Mouse (Mus musculus): Measurements from ENCODE around the gene Myrf. TPM values are rescaled to one million over a fixed set of nuclear protein-coding genes. Genes with fewer than 3 reads are reported as not detected.

The Myrf gene
- total and polyA plus RNA-seq, 2 experiments from 2014 or later, result 2.0 to 5.9 TPM

DNA sequence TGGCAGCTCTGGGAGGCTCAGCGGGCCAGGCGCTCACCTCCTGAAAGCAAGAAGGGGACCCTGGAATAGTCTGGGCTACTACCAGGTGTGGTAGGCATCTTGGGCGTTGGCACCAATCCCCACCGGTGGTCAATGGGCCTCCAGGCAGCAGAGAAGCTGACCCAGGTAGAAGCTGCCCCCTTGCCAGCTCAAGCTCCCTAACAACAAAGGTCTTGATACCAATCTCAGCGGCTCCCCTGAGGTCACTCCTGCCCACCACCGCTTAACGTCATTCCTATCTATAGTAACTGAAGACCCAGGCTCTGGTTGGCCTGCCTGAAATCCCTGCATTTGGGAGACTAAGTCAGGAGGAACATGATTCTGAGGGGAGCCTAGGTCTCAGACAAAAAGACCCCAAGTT is 31.0 kb upstream of the Myrf start:
- Histone ChIP-seq H3K9me3 (ENCODE audit: low read length) (no peaks in the 10 kb centered on the region), H3K4me2 (ENCODE audit: low read depth, low read length) (no peak overlapping the region), H3K27ac (no peak overlapping the region), H3K36me3 (ENCODE audit: insufficient read depth, low read length) (no peaks in the 10 kb centered on the region), H3K9ac (replicated peaks; ENCODE audit: low read length) (no peak overlapping the region), H3K4me1 (ENCODE audit: insufficient read depth, low read length) (peaks cover 12% of the 10 kb centered on the region), H3K27me3 (ENCODE audit: insufficient read depth, low read length) (no peaks in the 10 kb centered on the region), H3K4me3 (ENCODE audit: low read length) (no peak overlapping the region)
- no peak for ATAC-seq
- no peak for DNase-seq (ENCODE audit: low spot score)
- WGBS, result 93% methylated on average over 7 of the region's 7 CpGs
- TF ChIP-seq CTCF (IDR thresholded peaks at IDR 0.05; ENCODE audit: low read depth), result no peak

DNA sequence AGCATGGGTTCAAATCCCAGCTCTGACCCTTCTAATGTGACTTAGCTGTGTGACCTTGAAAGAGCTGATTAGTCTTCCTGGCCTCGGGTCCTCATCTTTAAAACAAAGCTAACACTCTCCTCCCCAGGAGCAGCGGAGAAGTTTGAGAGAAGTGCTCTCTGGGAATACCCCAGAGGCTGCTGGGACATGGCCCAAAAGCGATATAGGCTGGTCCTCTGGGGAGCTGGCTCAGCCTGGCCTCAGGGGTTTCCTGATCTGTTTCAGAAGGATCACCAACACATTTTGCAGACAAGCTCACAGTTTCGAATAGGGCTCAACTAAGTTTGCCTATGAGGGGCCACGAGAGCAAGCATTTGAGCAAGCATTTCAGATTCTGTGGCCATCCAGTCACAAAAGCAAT is 29.8 kb upstream of the Myrf start:
- no peaks in the 10 kb centered on the region for H3K9me3 ChIP-seq (ENCODE audit: low read length)
- no peak for TF ChIP-seq CTCF (IDR thresholded peaks at IDR 0.05; ENCODE audit: low read depth)
- peaks cover 15% of the 10 kb centered on the region for H3K4me1 ChIP-seq (ENCODE audit: insufficient read depth, low read length)

GRCm38 (mm10) chr19:10268851-10269250 is 28.3 kb upstream of the Myrf start:
- H3K4me2 ChIP-seq (ENCODE audit: low read depth, low read length), result no peak overlapping the region
- no peaks in the 10 kb centered on the region for H3K9me3 ChIP-seq (ENCODE audit: low read length)
- peaks cover 15% of the 10 kb centered on the region for H3K4me1 ChIP-seq (ENCODE audit: insufficient read depth, low read length)
- WGBS, result 85% methylated on average over 15 of the region's 15 CpGs
- no peak overlapping the region for H3K4me3 ChIP-seq (ENCODE audit: low read length)
- DNase-seq (ENCODE audit: low spot score), result no peak
- no peak for ATAC-seq
- no peak overlapping the region for H3K9ac ChIP-seq (replicated peaks; ENCODE audit: low read length)
- TF ChIP-seq CTCF (IDR thresholded peaks at IDR 0.05; ENCODE audit: low read depth), result no peak
- H3K36me3 ChIP-seq (ENCODE audit: insufficient read depth, low read length), result no peaks in the 10 kb centered on the region
- H3K27me3 ChIP-seq (ENCODE audit: insufficient read depth, low read length), result no peaks in the 10 kb centered on the region
- H3K27ac ChIP-seq, result no peak overlapping the region

More for the DNA sequence above, 29.8 kb upstream of the Myrf start:
- WGBS, result 83% methylated on average over 5 of the region's 5 CpGs
- Histone ChIP-seq H3K4me3 (ENCODE audit: low read length) (no peak overlapping the region), H3K4me2 (ENCODE audit: low read depth, low read length) (no peak overlapping the region), H3K27ac (no peak overlapping the region), H3K36me3 (ENCODE audit: insufficient read depth, low read length) (no peaks in the 10 kb centered on the region), H3K9ac (replicated peaks; ENCODE audit: low read length) (no peak overlapping the region), H3K27me3 (ENCODE audit: insufficient read depth, low read length) (no peaks in the 10 kb centered on the region)
- DNase-seq (ENCODE audit: low spot score) (no peak), ATAC-seq (no peak)

GRCm38 (mm10) chr19:10267953-10268352 is 27.4 kb upstream of the Myrf start:
- Histone ChIP-seq H3K9me3 (ENCODE audit: low read length) (no peaks in the 10 kb centered on the region), H3K36me3 (ENCODE audit: insufficient read depth, low read length) (peaks cover 5% of the 10 kb centered on the region; the same call in 1 of the 2 replicates), H3K4me3 (ENCODE audit: low read length) (no peak overlapping the region), H3K9ac (replicated peaks; ENCODE audit: low read length) (no peak overlapping the region), H3K4me2 (ENCODE audit: low read depth, low read length) (no peak overlapping the region), H3K27ac (no peak overlapping the region), H3K4me1 (ENCODE audit: insufficient read depth, low read length) (peaks cover 15% of the 10 kb centered on the region), H3K27me3 (ENCODE audit: insufficient read depth, low read length) (no peaks in the 10 kb centered on the region)
- no peak for ATAC-seq
- TF ChIP-seq CTCF (IDR thresholded peaks at IDR 0.05; ENCODE audit: low read depth), result no peak
- WGBS, result 85% methylated on average over 10 of the region's 10 CpGs
- no peak for DNase-seq (ENCODE audit: low spot score)

- 24% methylated on average over 15 of the region's 15 CpGs for WGBS
- TF ChIP-seq CTCF (IDR thresholded peaks at IDR 0.05; ENCODE audit: low read depth), result peak; percentile 30
- Histone ChIP-seq H3K4me3 (ENCODE audit: low read length) (no peak overlapping the region), H3K9me3 (ENCODE audit: low read length) (no peaks in the 10 kb centered on the region), H3K4me2 (ENCODE audit: low read depth, low read length) (no peak overlapping the region), H3K9ac (replicated peaks; ENCODE audit: low read length) (no peak overlapping the region), H3K27ac (peak overlapping the region; percentile 32), H3K36me3 (ENCODE audit: insufficient read depth, low read length) (peaks cover 10% of the 10 kb centered on the region; the same call in 1 of the 2 replicates), H3K4me1 (ENCODE audit: insufficient read depth, low read length) (peaks cover 10% of the 10 kb centered on the region), H3K27me3 (ENCODE audit: insufficient read depth, low read length) (no peaks in the 10 kb centered on the region)
- ATAC-seq, result no peak
- no peak for DNase-seq (ENCODE audit: low spot score)
These were observed 26.5 kb upstream of the Myrf start for GRCm38 (mm10) chr19:10267057-10267456.

GRCm38 (mm10) chr19:10266196-10266850 is 25.8 kb upstream of the Myrf start:
- ATAC-seq, result peak; percentile 61
- DNase-seq (ENCODE audit: low spot score), result peak; percentile 79
- no peak overlapping the region for H3K9ac ChIP-seq (replicated peaks; ENCODE audit: low read length)
- 18% methylated on average over 14 of the region's 14 CpGs for WGBS
- no peak overlapping the region for H3K4me3 ChIP-seq (ENCODE audit: low read length)
- no peak overlapping the region for H3K4me2 ChIP-seq (ENCODE audit: low read depth, low read length)
- TF ChIP-seq CTCF (IDR thresholded peaks at IDR 0.05; ENCODE audit: low read depth), result peak; percentile 82
- no peaks in the 10 kb centered on the region for H3K9me3 ChIP-seq (ENCODE audit: low read length)
- peaks cover 10% of the 10 kb centered on the region; the same call in 1 of the 2 replicates for H3K36me3 ChIP-seq (ENCODE audit: insufficient read depth, low read length)
- no peaks in the 10 kb centered on the region for H3K27me3 ChIP-seq (ENCODE audit: insufficient read depth, low read length)
- H3K27ac ChIP-seq, result peak overlapping the region; percentile 32
- H3K4me1 ChIP-seq (ENCODE audit: insufficient read depth, low read length), result peaks cover 10% of the 10 kb centered on the region

GRCm38 (mm10) chr19:10261369-10261768 is 20.8 kb upstream of the Myrf start:
- Histone ChIP-seq H3K27ac (no peak overlapping the region), H3K4me2 (ENCODE audit: low read depth, low read length) (no peak overlapping the region), H3K27me3 (ENCODE audit: insufficient read depth, low read length) (no peaks in the 10 kb centered on the region), H3K36me3 (ENCODE audit: insufficient read depth, low read length) (peaks cover 19% of the 10 kb centered on the region; the same call in 1 of the 2 replicates), H3K4me3 (ENCODE audit: low read length) (no peak overlapping the region), H3K4me1 (ENCODE audit: insufficient read depth, low read length) (0 out of 2 replicates have a peak, but pooled peaks cover under 1% of the 10 kb centered on the region), H3K9me3 (ENCODE audit: low read length) (no peaks in the 10 kb centered on the region), H3K9ac (replicated peaks; ENCODE audit: low read length) (no peak overlapping the region)
- 72% methylated on average over 7 of the region's 7 CpGs for WGBS
- no peak for ATAC-seq
- TF ChIP-seq CTCF (IDR thresholded peaks at IDR 0.05; ENCODE audit: low read depth), result no peak
- DNase-seq (ENCODE audit: low spot score), result no peak
